Mouse (Mus musculus) forebrain, postnatal 0 days (tissue): ENCODE data around the gene Tmem161b. TPM values are rescaled to one million over a fixed set of nuclear protein-coding genes. Genes with fewer than 3 reads are reported as not detected.
"Not testable (repeated sequence)": the region's sequence is repeated elsewhere in the genome, so short reads cannot be mapped to it uniquely, and the experiment has no call there.

Experiments
- ATAC-seq: fragments of 200-750 bp; cut with Nextera tagmentation; 2 replicates; pipeline ENCODE4 v1.8.0; 2017; ENCODE audit warnings: mild to moderate bottlenecking, moderate library complexity
- DNase-seq: peaks from one replicate; pipeline ENCODE4 v3.0.0-alpha.2; 2015
- H3K27ac ChIP-seq: fragments of 300-500 bp; sonication (generic); 2 replicates; pipeline ENCODE4 v1.5.1; 2014; ENCODE audit warnings: low read depth, mild to moderate bottlenecking, antibody characterized with exemption, low read length, moderate library complexity, mixed read lengths
- H3K27me3 ChIP-seq: fragments of 300-500 bp; sonication (generic); 2 replicates; pipeline ENCODE4 v1.6.1; 2014; ENCODE audit warnings: mild to moderate bottlenecking, low read length, mixed read lengths; ENCODE audit not compliant: insufficient read depth
- H3K36me3 ChIP-seq: fragments of 300-500 bp; sonication (generic); 2 replicates; pipeline ENCODE4 v1.6.1; 2014; ENCODE audit warnings: mild to moderate bottlenecking, moderate library complexity; ENCODE audit not compliant: insufficient read depth
- H3K4me1 ChIP-seq: fragments of 300-500 bp; sonication (generic); 2 replicates; pipeline ENCODE4 v1.6.1; 2014; ENCODE audit warnings: antibody characterized with exemption; ENCODE audit not compliant: insufficient read depth
- H3K4me2 ChIP-seq: fragments of 300-500 bp; sonication (generic); 2 replicates; pipeline ENCODE4 v1.6.1; 2014; ENCODE audit warnings: low read depth, mild to moderate bottlenecking, moderate library complexity
- H3K4me3 ChIP-seq: fragments of 300-500 bp; sonication (generic); 2 replicates; pipeline ENCODE4 v1.5.1; 2014; ENCODE audit warnings: low read depth, low read length, mixed read lengths
- H3K9ac ChIP-seq: fragments of 300-500 bp; sonication (generic); 2 replicates; pipeline ENCODE4 v1.6.1; 2014; ENCODE audit warnings: mild to moderate bottlenecking
- H3K9me3 ChIP-seq: fragments of 300-500 bp; sonication (generic); 2 replicates; pipeline ENCODE4 v1.6.1; 2016; ENCODE audit warnings: low read length
- CTCF ChIP-seq: sonication (generic); IDR thresholded peaks from 2 replicates; pipeline ENCODE4 v1.5.1; 2016; ENCODE audit warnings: antibody characterized with exemption, control low read depth, low read depth
- WGBS: fragments of 180-500 bp; shearing (Covaris S2); extraction: QIAGEN DNeasy Blood & Tissue Kit; methylation state at CpG from one replicate; pipeline ENCODE4 v1.1.7; 2014; 5-methylcytosine and 5-hydroxymethylcytosine counted together
- polyA plus RNA-seq: library from polyadenylated mRNA; unstranded; fragments of >200 nt; fragmentation: Nextera tagmentation; extraction: Ambion mirVana; gene quantifications from 2 replicates; pipeline ENCODE4 v1.2.1, GENCODE M21; 2015
- total RNA-seq: library from RNA; depleted of rRNA; stranded (reverse); fragments of >200 nt; gene quantifications from 2 replicates; pipeline ENCODE4 v1.2.3, GENCODE M21; 2014

Gene Tmem161b
- total and polyA plus RNA-seq, 2 experiments from 2014 or later, result 22.2 to 35.6 TPM

DNA sequence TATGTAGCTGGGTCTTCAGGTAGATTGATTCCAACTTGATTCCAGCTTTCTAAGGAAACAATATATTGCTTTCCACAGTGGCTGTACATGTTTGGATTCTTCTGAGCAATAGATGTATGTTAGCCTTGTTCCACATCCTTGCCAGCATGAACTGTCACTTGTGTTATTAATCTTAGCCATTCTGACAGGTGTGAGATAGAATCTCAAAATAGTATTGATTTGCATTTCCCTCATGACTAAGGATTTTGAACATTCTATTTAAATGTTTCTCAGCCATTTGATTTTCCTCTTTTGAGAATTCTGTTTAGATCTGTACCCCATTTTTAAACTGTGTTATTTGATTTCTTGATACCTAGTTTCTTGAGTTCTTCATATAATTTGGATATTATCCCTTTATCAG lies 16.1 kb downstream of the Tmem161b start:
- no peak overlapping the region for H3K4me3 ChIP-seq
- no peak for TF ChIP-seq CTCF
- H3K27ac ChIP-seq, result no peak overlapping the region
- no peak overlapping the region for H3K9ac ChIP-seq
- 0 out of 2 replicates have a peak, but pooled peaks cover 5% of the 10 kb centered on the region for H3K36me3 ChIP-seq
- no peaks in the 10 kb centered on the region for H3K4me1 ChIP-seq
- DNase-seq, result no peak
- no peak overlapping the region for H3K4me2 ChIP-seq
- H3K9me3 ChIP-seq, result peaks cover 17% of the 10 kb centered on the region; the same call in 1 of the 2 replicates
- no peaks in the 10 kb centered on the region for H3K27me3 ChIP-seq
- no peak for ATAC-seq

DNA sequence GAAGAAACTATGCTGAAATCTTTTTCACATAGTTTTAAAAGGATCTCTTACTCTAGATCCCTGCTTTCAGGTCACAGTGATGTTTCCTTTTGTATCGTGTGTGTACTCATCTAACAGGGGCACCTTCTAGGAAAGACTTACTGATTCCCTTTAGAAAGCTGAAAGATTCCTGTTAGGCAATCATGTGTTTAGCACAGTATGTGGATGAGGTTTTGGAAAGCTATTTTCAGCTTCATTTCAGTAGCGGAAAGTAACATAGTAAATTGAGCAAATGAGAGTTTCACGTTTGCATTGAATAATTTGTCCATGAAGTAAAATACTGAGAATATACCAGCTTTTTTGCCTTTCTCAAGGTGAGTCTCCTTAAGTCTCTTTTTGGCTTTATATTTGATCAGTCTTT lies 26.0 kb downstream of the Tmem161b start:
- Histone ChIP-seq H3K27me3 (no peaks in the 10 kb centered on the region), H3K9ac (no peak overlapping the region), H3K4me3 (no peak overlapping the region), H3K4me1 (no peaks in the 10 kb centered on the region), H3K9me3 (no peaks in the 10 kb centered on the region), H3K36me3 (no peaks in the 10 kb centered on the region), H3K27ac (no peak overlapping the region), H3K4me2 (no peak overlapping the region)
- TF ChIP-seq CTCF, result no peak
- 61% methylated on average over 3 of the region's 3 CpGs for WGBS
- no peak for ATAC-seq
- DNase-seq, result no peak

DNA sequence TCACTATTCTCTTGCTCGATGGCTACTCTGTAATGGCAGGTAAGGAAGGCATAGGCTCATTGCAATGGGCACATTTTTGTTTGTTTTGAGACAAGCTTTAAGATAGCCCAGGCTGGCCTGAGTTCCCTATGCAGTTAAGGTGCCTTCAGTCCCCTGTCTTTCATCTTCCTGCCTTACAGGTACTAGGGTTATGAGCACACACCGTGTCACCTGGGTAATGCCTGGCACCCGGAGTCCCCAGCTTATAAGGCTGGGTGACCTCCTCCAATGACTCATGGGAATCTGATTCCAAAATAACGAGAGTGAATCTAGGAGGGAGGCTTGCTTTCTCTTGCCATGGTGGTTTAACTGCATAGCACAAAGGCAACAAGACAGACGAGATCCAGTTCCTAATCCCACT lies 29.2 kb downstream of the Tmem161b start:
- no peak for TF ChIP-seq CTCF
- Histone ChIP-seq H3K4me2 (no peak overlapping the region), H3K4me3 (no peak overlapping the region), H3K9me3 (no peaks in the 10 kb centered on the region), H3K27me3 (no peaks in the 10 kb centered on the region), H3K27ac (no peak overlapping the region), H3K36me3 (no peaks in the 10 kb centered on the region), H3K9ac (no peak overlapping the region), H3K4me1 (no peaks in the 10 kb centered on the region)
- ATAC-seq, result no peak
- DNase-seq, result no peak
- 56% methylated on average over 5 of the region's 5 CpGs for WGBS

DNA sequence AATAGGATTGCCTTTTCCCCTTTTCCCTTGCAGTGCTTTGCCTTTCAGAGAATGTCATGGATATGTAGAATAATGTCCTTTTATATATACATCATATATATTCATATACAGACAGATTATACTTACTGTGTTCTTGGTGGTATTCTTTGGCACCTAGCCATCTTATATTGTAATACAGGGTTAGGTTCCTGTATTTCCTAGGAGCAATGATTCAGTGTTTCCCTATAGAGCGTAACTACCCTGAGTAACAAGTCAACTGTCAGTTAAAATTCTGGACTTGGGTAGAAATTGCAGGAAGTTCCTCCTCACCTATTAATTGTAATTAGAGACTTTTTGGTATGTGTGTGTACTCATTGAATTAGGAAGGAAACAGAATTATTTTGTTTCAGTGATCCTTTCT lies 33.0 kb downstream of the Tmem161b start:
- Histone ChIP-seq H3K27ac (no peak overlapping the region), H3K4me1 (no peaks in the 10 kb centered on the region), H3K36me3 (peaks cover 5% of the 10 kb centered on the region), H3K27me3 (no peaks in the 10 kb centered on the region), H3K4me2 (no peak overlapping the region), H3K9me3 (no peaks in the 10 kb centered on the region), H3K4me3 (no peak overlapping the region), H3K9ac (no peak overlapping the region)
- TF ChIP-seq CTCF, result no peak
- 96% methylated on average over 1 of the region's 1 CpGs for whole genome bisulfite sequencing
- no peak for ATAC-seq
- no peak for DNase-seq

DNA sequence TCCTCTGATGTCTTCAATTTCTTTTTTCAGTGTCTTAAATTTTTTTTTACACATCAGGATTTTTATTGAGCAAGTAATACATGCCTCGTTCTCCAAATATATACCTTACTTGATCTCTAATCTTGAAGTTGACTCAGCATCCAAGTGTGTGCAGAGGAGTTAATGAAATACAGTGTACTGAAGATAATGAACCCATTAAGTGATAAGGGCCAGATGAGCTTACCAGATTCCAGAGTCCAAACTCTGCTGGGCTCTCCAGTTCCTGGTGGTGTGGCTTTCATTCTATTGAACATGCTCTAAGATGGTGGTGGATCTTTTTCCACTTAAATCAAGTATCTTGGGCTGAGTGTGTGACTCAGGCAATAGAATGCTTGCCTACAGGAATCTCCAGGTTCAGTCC lies 42.3 kb downstream of the Tmem161b start:
- DNase-seq, H3K4me2 ChIP-seq, H3K4me3 ChIP-seq, H3K9me3 ChIP-seq, H3K4me1 ChIP-seq, ATAC-seq, H3K27ac ChIP-seq, H3K9ac ChIP-seq, H3K27me3 ChIP-seq: not testable (repeated sequence)
- peaks cover 17% of the 10 kb centered on the region; the same call in 1 of the 2 replicates for H3K36me3 ChIP-seq
- WGBS, result 100% methylated on average over 1 of the region's 1 CpGs

DNA sequence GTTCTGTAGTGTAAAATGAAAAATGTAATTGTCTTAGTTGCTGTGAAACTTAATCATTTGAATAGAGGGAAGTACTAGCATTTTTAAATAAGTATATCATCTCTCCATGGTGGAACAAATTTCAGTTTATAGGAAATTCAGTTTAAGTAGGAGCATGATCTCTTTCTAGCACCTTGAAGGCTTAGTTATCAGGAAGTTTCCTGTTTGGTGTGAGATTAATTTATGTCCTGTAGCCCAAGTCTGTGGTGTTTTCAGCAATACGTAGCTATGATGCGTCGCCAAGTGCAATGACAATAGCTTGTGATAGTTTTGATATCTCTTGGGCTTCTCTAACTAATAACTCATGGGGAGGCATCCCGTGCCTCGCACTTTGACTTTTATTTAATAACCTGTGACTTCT lies 54.1 kb downstream of the Tmem161b start:
- Histone ChIP-seq H3K27ac (no peak overlapping the region), H3K27me3 (no peaks in the 10 kb centered on the region), H3K9me3 (no peaks in the 10 kb centered on the region), H3K4me2 (no peak overlapping the region), H3K4me1 (no peaks in the 10 kb centered on the region), H3K4me3 (no peak overlapping the region), H3K36me3 (no peaks in the 10 kb centered on the region; the same call in 1 of the 2 replicates), H3K9ac (no peak overlapping the region)
- DNase-seq, result no peak
- TF ChIP-seq CTCF, result no peak
- 96% methylated on average over 5 of the region's 5 CpGs for WGBS
- no peak for ATAC-seq

DNA sequence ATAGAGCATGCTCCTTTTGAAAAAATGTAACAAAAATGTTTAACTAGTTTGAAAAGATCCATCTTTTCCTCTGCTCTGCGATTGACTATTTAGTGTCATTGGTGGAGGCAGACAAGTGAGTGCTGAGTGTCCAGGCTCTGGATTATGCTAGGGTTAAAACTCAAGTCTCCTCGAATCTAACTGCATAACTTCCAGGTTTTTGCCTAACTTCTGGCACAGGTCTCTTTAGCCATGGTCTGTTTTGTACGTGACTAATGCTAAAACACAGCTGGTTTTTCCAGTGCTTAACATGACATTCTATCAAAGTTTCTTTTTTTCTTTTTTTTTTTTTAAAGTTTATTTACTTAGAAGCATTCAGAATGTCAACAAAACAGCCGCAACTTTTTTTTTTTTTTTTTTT lies 58.3 kb downstream of the Tmem161b start:
- Histone ChIP-seq H3K36me3 (no peaks in the 10 kb centered on the region), H3K4me3 (no peak overlapping the region), H3K9me3 (no peaks in the 10 kb centered on the region), H3K4me2 (no peak overlapping the region), H3K27me3 (no peaks in the 10 kb centered on the region), H3K4me1 (no peaks in the 10 kb centered on the region), H3K27ac (no peak overlapping the region), H3K9ac (no peak overlapping the region)
- WGBS, result 84% methylated on average over 4 of the region's 4 CpGs
- no peak for ATAC-seq
- TF ChIP-seq CTCF, result no peak
- no peak for DNase-seq

DNA sequence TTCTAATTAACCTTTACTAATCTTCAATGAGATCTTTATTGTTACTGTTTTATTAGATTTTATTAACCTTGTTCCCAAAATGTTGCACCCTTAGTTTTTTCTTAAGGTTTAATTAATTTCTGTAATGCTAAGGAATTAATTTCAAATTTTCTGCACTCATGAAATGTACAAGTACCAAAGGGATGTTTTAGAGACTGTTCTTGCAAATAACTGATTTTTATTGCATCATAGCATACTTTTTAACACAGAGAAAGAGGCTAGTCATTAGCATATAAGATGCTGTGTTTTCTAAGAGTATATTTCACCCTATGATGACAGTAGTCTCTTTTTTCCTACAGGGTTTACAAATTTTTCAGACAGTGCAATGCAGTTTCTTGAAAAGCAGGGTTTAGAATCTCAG lies 60.9 kb downstream of the Tmem161b start:
- H3K4me3 ChIP-seq, result no peak overlapping the region
- no peak for DNase-seq
- H3K9ac ChIP-seq, result no peak overlapping the region
- no peak overlapping the region for H3K27ac ChIP-seq
- H3K27me3 ChIP-seq, result no peaks in the 10 kb centered on the region
- H3K9me3 ChIP-seq, result no peaks in the 10 kb centered on the region
- H3K4me2 ChIP-seq, result no peak overlapping the region
- no peak for ATAC-seq
- H3K36me3 ChIP-seq, result no peaks in the 10 kb centered on the region
- no peaks in the 10 kb centered on the region for H3K4me1 ChIP-seq
- no peak for TF ChIP-seq CTCF
